Mouse (Mus musculus): ENCODE measurements around the gene Cacna2d2.
A peak's percentile ranks its signal among the peaks of the same experiment; 100 is the strongest.

The Cacna2d2 gene

GRCm38 (mm10) chr9:107452552-107452951 is 53.1 kb downstream of the Cacna2d2 start:
- DNase-seq (ENCODE audit: low read depth in 2 of 2, low spot score in 2 of 2) = peak; percentile 19 to 20

GRCm38 (mm10) chr9:107453151-107453550 is 53.7 kb downstream of the Cacna2d2 start:
- no peak for DNase-seq (ENCODE audit: low read depth in 2 of 2, low spot score in 2 of 2)

GRCm38 (mm10) chr9:107456667-107457066 is 57.3 kb downstream of the Cacna2d2 start:
- DNase-seq (ENCODE audit: low read depth in 2 of 2, low spot score in 2 of 2) = no peak

- no peak for DNase-seq (ENCODE audit: low read depth in 2 of 2, low spot score in 2 of 2)
These were observed 63.5 kb downstream of the Cacna2d2 start for GRCm38 (mm10) chr9:107462907-107463306.

- DNase-seq (ENCODE audit: low read depth in 2 of 2, low spot score in 2 of 2) = peak; percentile 45 to 56
These were observed 64.1 kb downstream of the Cacna2d2 start for GRCm38 (mm10) chr9:107463509-107463908.

GRCm38 (mm10) chr9:107464130-107464529 is 64.7 kb downstream of the Cacna2d2 start:
- DNase-seq (ENCODE audit: low read depth in 2 of 2, low spot score in 2 of 2) = no peak

GRCm38 (mm10) chr9:107465657-107466056 is 66.2 kb downstream of the Cacna2d2 start:
- DNase-seq (ENCODE audit: low read depth in 2 of 2, low spot score in 2 of 2) = no peak

- no peak for DNase-seq (ENCODE audit: low read depth in 2 of 2, low spot score in 2 of 2)
These were observed 69.9 kb downstream of the Cacna2d2 start for GRCm38 (mm10) chr9:107469213-107469795.

GRCm38 (mm10) chr9:107470427-107470826 is 71.0 kb downstream of the Cacna2d2 start:
- DNase-seq (ENCODE audit: low read depth in 2 of 2, low spot score in 2 of 2) = no peak

GRCm38 (mm10) chr9:107474016-107474415 is 74.6 kb downstream of the Cacna2d2 start:
- DNase-seq (ENCODE audit: low read depth in 2 of 2, low spot score in 2 of 2) = no peak

- no peak for DNase-seq (ENCODE audit: low read depth in 2 of 2, low spot score in 2 of 2)
These were observed 79.6 kb downstream of the Cacna2d2 start for GRCm38 (mm10) chr9:107478979-107479378.

- DNase-seq (ENCODE audit: low read depth in 2 of 2, low spot score in 2 of 2) = no peak
These were observed 80.2 kb downstream of the Cacna2d2 start for GRCm38 (mm10) chr9:107479593-107479992.

- no peak for DNase-seq (ENCODE audit: low read depth in 2 of 2, low spot score in 2 of 2)
These were observed 81.2 kb downstream of the Cacna2d2 start for GRCm38 (mm10) chr9:107480477-107481069.

- no peak for DNase-seq (ENCODE audit: low read depth in 2 of 2, low spot score in 2 of 2)
These were observed 81.9 kb downstream of the Cacna2d2 start for GRCm38 (mm10) chr9:107481340-107481739.

- DNase-seq (ENCODE audit: low read depth in 2 of 2, low spot score in 2 of 2) = no peak
These were observed 82.6 kb downstream of the Cacna2d2 start for GRCm38 (mm10) chr9:107482004-107482403.

- no peak for DNase-seq (ENCODE audit: low read depth in 2 of 2, low spot score in 2 of 2)
These were observed 83.4 kb downstream of the Cacna2d2 start for GRCm38 (mm10) chr9:107482770-107483169.

- DNase-seq (ENCODE audit: low read depth in 2 of 2, low spot score in 2 of 2) = no peak
These were observed 84.3 kb downstream of the Cacna2d2 start for GRCm38 (mm10) chr9:107483714-107484113.

- DNase-seq (ENCODE audit: low read depth in 2 of 2, low spot score in 2 of 2) = no peak
These were observed 84.9 kb downstream of the Cacna2d2 start for GRCm38 (mm10) chr9:107484302-107484701.

- DNase-seq (ENCODE audit: low read depth in 2 of 2, low spot score in 2 of 2) = no peak
These were observed 85.4 kb downstream of the Cacna2d2 start for GRCm38 (mm10) chr9:107484766-107485165.

- no peak for DNase-seq (ENCODE audit: low read depth in 2 of 2, low spot score in 2 of 2)
These were observed 86.7 kb downstream of the Cacna2d2 start for GRCm38 (mm10) chr9:107486086-107486485.

- DNase-seq (ENCODE audit: low read depth in 2 of 2, low spot score in 2 of 2) = no peak
These were observed 87.3 kb downstream of the Cacna2d2 start for GRCm38 (mm10) chr9:107486507-107487225.

GRCm38 (mm10) chr9:107490146-107490545 is 90.7 kb downstream of the Cacna2d2 start:
- DNase-seq (ENCODE audit: low read depth in 2 of 2, low spot score in 2 of 2) = no peak
